Mouse (Mus musculus): Measurements from ENCODE around the gene Vegfd.

The Vegfd gene

DNA sequence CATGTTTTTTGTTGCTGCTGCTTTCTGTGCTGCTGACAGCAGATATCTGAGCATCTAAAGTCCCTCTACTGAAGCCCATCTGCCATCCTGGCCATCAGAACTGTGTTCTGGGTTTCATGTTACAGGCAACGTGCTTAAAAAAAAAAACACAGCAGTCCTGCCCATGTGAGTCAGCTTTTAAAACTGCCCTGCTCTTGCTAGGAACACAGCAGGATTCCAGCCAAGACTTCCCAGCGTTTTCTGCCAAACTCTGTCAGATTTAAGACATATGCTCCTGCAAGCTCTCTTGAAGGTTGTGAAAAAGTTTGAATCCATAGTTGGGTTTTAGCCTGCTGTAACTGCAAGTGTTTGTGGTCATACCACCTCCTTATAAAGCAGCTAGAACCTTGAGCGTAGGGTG lies at the start of gene Vegfd:
Vegfd (plus strand) TSS at position 298 of the 400 bp plus-strand sequence.
- in situ Hi-C loops (cut with MboI; ENCODE audit: low pct_unique_long_range_greater_than_20kb in 1 of 2, low sequenced_read_pairs in 2 of 2, unreplicated experiment in 1 of 2) = no loop called here

DNA sequence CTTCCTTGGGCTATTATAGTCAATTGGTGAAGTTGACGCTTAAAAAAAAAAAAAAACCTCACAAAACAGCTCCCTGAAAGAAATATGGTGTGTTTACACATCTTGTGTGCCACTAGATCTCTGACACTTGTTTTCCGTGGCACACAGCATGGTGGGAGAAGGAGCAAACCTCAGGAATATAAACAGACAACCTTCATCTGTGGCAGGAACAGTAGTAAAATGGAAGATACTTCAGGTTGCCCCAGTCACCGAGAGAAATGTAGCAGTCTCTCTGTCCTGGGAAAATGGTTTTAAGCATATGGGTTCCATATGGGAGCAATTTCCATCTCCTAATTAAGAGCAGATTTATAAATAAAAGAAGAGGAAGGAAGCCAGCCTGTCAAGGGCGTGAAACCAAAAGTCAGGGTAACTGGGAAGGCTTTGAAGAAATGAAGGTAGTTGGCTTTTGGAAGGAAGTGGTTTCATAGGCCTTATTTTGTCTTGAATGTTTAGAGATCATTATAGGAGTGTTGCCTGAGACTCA lies 49.7 kb upstream of the Vegfd start:
- in situ Hi-C loops (cut with MboI; ENCODE audit: low pct_unique_long_range_greater_than_20kb in 1 of 2, low sequenced_read_pairs in 2 of 2, unreplicated experiment in 1 of 2) = no loop called here

DNA sequence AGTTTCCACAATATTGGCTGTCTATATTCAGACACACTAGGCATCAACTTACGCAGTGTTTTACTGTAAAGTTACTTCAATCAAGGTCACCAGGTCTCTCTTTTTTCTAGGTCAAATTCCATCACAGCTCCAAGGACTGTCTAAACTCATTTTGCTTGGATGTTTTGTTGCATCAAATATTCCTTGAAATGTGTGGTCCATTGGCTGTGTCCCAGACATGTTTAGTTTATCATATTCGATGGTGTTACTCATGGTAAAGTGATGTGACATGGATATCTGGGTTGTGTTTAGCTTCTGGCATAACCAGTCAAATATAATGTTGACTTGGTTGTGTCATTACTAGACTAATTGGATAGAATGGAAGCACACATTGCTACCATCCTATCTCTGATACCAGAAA lies 42.8 kb upstream of the Vegfd start:
- in situ Hi-C loops (cut with MboI; ENCODE audit: low pct_unique_long_range_greater_than_20kb in 1 of 2, low sequenced_read_pairs in 2 of 2, unreplicated experiment in 1 of 2) = no loop called here

DNA sequence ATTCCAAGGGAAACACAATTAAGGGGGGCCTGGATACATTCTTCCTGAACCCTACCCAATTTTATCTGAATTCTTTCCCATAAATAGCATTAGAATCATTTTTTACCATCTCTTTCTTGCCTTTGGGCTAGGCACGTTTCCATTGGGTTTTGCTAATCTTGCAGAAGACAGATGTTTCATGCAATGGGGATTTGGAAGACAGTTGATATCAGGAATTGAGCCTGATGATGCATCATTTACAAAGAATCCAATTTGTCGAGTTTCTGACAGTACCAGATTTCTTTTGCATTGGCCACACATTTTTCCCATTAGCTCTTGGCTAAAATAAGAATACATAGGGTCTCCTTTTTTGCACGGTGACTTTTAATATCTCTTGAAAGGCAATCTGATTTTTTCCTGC lies 42.4 kb upstream of the Vegfd start:
- in situ Hi-C loops (cut with MboI; ENCODE audit: low pct_unique_long_range_greater_than_20kb in 1 of 2, low sequenced_read_pairs in 2 of 2, unreplicated experiment in 1 of 2) = no loop called here

DNA sequence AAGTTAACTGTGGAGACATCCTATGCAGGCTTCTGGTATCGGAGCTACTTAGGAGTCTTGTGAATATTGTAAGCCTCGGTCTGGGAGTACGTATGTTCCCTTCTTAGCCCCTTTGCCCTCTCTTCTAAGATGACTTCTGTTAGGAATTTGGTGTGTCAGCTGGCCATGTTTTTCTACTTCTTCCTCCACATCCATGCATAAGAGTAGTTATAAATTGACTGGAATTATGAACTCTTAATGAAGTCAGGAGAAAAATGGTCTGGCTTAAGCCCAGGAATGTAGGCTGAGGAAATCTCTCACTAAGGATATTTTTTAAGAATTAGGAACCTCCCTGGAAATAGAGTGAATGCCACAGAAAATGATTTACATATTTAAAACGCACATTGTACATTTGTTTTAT lies 34.6 kb upstream of the Vegfd start:
- in situ Hi-C loops (cut with MboI; ENCODE audit: low pct_unique_long_range_greater_than_20kb in 1 of 2, low sequenced_read_pairs in 2 of 2, unreplicated experiment in 1 of 2) = no loop called here

DNA sequence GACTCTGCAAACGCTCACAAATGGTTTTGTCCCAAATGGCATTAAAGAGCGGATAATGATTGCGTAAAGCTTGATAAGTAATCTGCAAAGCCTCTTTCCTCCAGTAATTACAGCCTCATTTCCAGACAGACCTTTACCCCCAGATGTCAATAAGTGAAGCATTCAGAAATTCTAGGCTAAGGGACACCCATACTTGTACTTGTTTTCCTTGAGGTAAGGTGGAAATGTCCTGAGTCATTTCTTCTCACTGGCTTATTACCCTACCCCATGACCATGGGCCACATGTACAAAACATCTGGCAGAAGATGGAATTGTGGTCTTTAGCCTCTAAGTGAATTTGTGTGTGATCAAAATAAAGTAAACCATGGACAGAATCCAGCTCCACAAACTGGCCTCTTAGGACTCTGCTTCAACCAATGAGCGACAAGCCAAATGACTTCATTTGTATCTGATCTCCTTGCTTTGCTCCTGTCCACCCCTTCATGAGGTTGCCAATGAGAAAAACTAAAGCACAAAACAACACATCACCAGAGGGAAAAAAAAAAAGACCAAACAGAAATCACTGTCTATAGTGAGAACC lies 27.7 kb upstream of the Vegfd start:
- in situ Hi-C loops (cut with MboI; ENCODE audit: low pct_unique_long_range_greater_than_20kb in 1 of 2, low sequenced_read_pairs in 2 of 2, unreplicated experiment in 1 of 2) = no loop called here

DNA sequence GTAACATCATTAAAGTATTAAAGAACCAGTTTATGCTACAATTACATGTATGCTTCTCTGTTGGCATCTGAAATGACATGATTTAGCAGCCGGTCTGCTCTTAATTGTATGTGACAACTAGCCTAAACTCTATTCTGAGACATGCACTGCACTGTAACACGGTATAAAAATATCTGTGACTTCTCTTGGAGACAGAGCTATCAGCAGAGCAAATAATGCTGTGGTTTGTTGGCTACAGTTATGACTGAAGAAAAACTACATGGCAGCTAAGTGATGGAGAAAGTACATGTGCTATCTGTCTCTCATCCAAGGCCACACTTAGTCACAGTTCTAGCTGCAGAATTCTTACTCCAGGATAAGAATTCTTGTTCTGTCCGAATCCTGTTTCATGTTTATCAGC lies 24.2 kb upstream of the Vegfd start:
- in situ Hi-C loops (cut with MboI; ENCODE audit: low pct_unique_long_range_greater_than_20kb in 1 of 2, low sequenced_read_pairs in 2 of 2, unreplicated experiment in 1 of 2) = no loop called here

DNA sequence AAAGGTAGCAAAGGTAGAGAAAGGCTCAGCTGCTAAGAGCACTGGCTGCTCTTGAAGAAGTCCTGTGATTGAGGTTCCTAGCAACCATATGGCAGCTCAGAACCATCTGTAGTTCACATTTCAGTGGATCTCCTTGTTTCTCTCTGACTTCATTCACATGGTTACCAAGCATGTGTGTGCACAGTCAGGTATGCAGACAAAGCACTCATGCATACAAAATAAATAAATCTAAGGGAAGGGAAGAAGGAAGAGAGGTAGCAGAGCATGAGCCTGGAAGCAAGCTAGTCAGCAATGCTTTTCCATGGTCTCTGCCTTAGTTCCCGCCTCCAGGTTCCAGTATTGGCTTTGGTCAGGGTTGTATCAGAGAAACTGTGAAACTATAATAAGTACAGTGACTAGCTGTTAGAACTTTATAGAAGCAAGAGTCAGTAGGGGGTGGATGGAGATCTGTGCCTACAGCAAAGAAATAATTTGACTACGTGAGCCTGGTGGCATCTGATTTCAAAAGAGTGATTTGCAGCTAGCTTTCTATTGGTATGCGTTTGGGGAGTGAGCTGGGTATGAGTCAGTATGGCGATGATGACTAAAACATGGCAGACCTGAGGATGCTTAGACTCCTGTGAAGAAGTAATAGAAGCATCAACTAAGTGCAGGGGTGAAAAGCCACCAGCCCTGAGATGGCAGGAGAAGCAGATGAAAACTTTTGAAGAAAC lies 7.9 kb upstream of the Vegfd start:
- in situ Hi-C loops (cut with MboI; ENCODE audit: low pct_unique_long_range_greater_than_20kb in 1 of 2, low sequenced_read_pairs in 2 of 2, unreplicated experiment in 1 of 2) = no loop called here

DNA sequence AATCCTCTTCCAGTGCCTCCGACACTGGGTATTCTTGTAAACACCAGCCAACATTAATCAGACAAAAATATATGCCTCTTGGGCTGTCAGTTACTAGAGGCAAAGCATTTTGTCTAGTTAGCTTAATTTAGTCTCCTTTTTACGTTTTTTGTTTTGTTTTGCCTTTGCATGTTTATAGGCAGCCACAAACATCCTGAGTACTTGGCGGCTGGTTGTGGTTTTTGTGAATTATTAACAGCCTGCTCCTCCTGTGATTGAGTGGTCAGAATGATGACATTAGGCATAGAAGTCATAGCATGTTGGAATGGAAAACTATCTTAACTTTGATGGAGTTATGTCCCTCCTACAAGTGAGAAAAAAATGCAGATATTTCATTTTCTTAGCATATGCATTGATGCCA lies 2.6 kb upstream of the Vegfd start:
- in situ Hi-C loops (cut with MboI; ENCODE audit: low pct_unique_long_range_greater_than_20kb in 1 of 2, low sequenced_read_pairs in 2 of 2, unreplicated experiment in 1 of 2) = no loop called here

DNA sequence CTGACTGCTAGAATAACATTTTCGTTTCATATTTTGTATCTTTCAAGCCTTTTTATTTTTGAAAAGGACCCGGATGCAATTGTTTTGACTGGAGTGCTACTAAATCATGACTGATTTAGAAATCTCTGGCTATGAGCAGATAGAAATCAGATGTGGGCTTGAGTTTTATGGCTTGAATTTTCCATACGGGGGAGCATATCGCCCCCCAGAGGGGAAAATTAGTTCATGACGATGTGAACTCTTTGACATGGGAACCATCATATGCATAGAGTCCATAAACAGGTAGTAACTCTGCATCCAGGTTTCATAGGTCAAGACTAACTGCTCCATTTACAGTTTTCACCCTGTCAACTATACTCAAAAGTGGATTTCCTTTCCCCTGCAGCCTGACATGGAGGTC lies 1.4 kb downstream of the Vegfd start:
- in situ Hi-C loops (cut with MboI; ENCODE audit: low pct_unique_long_range_greater_than_20kb in 1 of 2, low sequenced_read_pairs in 2 of 2, unreplicated experiment in 1 of 2) = no loop called here

DNA sequence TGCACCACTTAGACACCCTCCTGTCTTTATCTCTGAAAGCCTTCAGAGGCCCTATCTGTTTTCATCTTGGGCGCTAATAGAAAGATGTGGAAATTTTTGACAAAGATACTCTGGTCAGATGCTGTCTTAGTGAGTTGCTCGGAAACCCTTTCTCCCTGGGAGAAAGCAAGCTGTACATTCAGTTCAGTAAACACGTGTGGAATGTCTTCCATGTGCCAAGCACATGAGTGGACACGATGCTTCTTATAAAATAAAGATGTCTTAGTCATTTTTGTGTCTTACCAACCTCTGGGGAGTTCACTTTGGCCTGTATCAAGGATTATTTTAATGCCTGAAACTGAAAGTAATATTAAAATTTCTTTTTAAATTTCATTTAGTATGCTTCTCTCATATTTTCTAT lies 6.5 kb downstream of the Vegfd start:
- in situ Hi-C loops (cut with MboI; ENCODE audit: low pct_unique_long_range_greater_than_20kb in 1 of 2, low sequenced_read_pairs in 2 of 2, unreplicated experiment in 1 of 2) = loop anchor here in 1 of 2 experiments (5.0 to 10.0 kb wide), 2 partner anchors 75 to 197 kb away; no protein-coding TSS in a partner anchor

DNA sequence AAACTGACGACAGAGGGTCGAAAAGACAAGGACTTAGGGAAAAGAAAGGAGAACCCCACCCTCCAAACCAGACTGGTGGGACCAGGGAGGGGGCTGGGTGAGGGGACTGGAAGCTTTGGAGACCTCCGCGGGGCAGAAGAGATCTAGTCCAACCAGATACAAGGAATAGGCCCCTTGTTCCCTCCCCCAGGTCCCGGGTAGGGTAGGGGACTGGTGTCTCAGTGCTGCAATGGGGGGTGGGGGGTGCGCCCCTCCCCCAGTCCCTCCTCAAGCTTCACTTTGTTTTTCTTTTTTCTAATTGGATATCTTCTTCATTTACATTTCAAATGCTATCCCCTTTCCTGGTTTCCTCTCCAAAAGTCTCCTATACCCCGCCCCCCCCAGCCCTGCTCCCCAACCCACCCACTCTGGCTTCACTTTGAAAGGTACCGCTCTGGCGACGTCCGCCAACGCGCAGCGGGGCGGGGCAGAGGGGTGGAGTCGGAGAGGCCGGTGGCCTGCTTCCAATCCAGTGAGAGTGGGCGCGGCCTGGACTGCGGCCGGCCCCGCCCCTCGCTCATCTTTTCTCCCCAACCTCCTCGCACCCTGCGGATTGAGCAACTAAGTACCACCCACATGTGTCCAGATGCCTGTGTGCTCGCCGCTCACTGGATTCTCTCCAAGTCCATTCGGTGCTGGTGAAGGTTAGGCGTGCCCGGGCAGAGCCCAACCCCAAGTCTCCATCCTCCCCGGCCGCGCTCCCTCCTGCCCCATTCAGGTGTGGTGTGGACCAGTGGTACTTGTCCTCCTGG lies 8.6 kb downstream of the Vegfd start:
- in situ Hi-C loops (cut with MboI; ENCODE audit: low pct_unique_long_range_greater_than_20kb in 1 of 2, low sequenced_read_pairs in 2 of 2, unreplicated experiment in 1 of 2) = loop anchor here in 1 of 2 experiments (5.0 to 10.0 kb wide), 2 partner anchors 77 to 200 kb away; no protein-coding TSS in a partner anchor

DNA sequence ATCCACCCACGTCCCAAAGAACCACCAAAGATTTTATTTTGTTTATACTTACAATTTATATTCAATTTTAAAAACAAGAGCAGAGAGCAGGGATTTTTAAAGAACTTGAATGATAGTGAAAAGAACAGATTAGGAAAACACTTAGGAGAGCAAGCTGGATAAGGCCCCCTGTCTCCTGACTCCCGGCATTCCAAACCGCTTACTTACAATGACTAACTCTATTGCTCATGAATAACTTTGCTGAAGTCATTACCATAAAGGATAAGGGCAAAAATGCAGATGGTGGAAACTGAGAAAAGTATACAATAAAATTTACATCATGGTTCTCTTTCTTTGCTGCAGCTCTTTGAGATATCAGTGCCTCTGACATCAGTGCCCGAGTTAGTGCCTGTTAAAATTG lies 20.9 kb downstream of the Vegfd start:
- in situ Hi-C loops (cut with MboI; ENCODE audit: low pct_unique_long_range_greater_than_20kb in 1 of 2, low sequenced_read_pairs in 2 of 2, unreplicated experiment in 1 of 2) = no loop called here

DNA sequence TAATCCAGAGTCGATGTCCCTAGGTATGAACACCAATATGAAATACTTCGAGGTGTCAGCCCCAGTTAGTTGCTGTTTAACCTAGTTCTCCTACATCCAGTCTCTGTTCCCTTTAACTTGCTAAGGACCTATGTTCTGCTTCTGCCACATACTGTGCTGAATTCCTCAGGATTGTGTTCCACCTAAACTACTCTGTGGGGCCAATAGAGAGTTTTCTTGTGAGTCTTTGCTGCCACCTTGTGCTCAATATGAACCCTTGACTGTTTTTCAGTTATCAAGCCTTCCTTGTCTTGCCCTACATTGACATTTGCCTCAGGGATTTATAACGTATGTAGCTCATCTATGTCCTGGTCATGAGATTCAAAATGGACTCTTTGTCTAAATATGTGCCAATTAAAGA lies 25.3 kb downstream of the Vegfd start:
- in situ Hi-C loops (cut with MboI; ENCODE audit: low pct_unique_long_range_greater_than_20kb in 1 of 2, low sequenced_read_pairs in 2 of 2, unreplicated experiment in 1 of 2) = no loop called here

DNA sequence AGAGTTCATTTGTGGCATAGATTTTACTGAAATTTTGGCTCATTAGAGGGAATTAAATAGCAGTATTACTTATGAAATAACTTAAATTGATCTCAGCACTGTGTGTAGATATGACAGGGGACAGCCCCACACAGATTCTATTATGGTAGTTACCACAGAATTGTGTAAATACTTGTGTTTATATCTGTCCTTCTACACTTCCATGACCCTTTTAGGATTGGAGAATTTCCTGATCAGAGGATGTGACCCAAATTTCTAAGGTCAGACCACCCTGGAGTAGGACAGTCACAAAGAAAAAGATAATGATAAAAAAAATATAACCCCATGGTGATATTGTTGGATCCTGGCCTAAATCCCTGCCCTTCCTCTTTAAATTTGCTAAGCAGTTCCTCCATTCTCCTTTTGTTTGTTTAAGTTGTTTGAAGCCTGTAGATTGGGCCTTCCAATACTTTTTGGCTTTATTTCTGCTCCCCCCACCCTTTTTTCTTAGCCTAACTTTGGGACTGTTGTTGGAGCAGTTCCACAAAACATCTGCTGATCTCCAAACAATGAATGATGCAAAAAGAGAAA lies 32.0 kb downstream of the Vegfd start:
- in situ Hi-C loops (cut with MboI; ENCODE audit: low pct_unique_long_range_greater_than_20kb in 1 of 2, low sequenced_read_pairs in 2 of 2, unreplicated experiment in 1 of 2) = loop anchor here (5.0 to 25.0 kb wide), 2 partner anchors 37 to 443 kb away; partner anchors contain the start of gene Zrsr2 (in 2 of the 2)

DNA sequence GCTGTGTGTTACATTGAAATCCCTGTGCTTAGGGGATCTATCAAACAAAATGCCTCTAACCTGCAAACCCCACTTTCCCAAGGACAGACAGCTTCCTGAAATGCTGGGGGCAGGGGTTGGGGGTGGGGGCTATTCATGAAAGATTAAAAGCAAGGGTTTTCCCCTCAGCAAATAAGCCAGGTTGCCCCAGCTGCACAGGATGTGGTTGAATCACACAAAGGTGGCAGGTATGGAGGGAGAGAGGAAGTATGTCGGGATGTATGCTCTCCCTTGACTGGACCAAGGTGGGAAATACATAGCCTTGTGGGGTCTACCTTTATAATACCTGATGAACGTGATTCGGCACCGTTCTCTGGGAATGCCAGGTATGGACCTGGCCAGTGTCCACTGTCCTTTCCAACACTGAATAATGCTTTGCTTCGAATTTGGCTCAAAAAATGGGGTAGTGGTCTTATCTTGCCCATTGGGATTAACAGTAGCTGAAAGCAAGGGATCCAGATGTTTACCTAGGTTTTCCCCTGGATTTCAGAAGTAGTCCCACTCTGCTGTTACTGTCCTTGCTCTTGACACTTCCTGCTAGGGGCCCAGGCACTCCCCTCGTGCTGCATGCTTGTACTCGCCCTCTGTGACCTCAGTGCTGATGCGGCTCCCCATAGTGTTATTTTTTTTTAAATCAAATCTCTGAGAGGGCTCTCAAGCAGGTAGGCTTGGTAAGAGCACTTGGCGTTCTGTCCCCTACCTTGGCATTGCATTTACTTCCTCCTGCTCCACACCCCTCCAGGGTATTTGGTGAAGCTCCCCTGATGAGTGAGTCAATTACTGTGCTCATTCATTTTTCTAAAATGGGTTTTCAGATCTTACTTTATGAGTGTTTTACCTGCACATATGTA lies 33.2 kb downstream of the Vegfd start:
- in situ Hi-C loops (cut with MboI; ENCODE audit: low pct_unique_long_range_greater_than_20kb in 1 of 2, low sequenced_read_pairs in 2 of 2, unreplicated experiment in 1 of 2) = loop anchor here (5.0 to 25.0 kb wide), 2 partner anchors 36 to 444 kb away; partner anchors contain the start of gene Zrsr2 (in 2 of the 2)

DNA sequence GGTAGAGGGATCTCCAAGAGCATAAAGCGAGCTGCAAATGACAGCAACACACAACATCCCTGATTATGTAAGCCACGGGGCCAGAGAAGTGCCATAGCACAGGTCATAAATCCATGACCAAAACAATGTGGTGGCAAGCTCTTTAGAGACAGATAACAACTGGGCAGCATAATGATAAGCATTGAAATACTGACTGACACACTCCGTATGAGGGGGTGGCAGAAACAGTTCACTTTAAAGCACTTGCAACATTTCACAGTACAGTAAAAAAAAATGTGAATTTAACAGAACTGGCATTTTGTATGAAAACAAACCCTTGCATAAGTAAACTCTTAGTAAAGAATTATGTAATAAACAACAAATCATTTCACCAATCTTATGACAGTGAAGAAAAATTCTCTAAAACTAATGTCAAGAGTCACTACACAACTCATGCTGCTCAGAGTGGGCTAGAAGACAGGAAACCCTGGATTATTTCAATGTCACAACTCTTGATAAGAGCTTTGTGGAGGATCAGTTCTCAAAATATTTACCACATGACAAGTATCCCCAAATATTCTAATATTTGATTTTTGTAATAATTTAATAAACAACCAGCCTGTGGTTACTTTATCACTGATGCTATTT lies 35.2 kb downstream of the Vegfd start:
- in situ Hi-C loops (cut with MboI; ENCODE audit: low pct_unique_long_range_greater_than_20kb in 1 of 2, low sequenced_read_pairs in 2 of 2, unreplicated experiment in 1 of 2) = loop anchor here (5.0 to 25.0 kb wide), 2 partner anchors 34 to 446 kb away; partner anchors contain the start of gene Zrsr2 (in 2 of the 2)

Data from mouse embryonic stem cell (cell line).